Mouse (Mus musculus) cerebellum, adult 8-10 months (tissue): ENCODE data around the gene Egln1.

Source experiments
- DNase-seq: peaks from one replicate; pipeline ENCODE4 v3.0.0; 2022

The Egln1 gene

DNA sequence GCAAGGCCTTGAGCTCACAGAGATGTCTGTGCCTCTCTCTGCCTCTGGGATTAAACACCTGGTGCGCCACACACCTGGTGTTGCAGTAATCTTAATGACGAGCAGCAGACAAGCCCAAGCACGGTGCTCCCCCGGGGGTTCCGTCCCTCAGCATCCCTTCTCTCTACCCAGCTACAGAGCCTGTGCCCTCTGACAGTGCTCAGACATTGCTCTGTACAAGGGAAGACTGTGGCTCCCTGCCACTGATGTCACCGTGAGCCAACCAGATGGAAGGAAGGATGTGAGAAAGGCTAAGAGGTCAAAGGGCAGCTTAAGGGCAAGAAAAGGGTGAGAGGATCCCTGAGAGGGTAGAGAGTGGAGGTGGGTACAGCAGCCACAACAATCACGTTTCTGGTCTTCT lies 4.7 kb downstream of the Egln1 start:
- DNase-seq, result no peak

DNA sequence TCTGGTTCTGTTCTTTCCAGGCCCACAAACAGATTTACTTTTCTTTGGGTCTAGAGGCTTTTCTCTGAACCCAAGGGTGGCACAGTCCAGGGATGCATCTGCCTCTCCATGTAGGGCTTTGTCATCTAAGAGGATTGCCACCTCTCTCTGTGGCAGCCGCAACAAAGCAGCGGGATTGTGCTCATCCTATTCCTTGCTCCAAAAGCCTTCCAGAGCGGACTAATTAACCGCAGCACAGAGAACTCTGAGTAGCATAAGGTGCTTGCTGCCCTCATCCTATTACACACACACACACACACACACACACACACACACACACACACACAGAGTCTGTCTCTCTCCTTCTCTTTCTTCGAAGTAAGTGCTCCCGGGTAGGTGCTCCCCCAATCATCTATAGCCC lies 5.3 kb downstream of the Egln1 start:
- no peak for DNase-seq

DNA sequence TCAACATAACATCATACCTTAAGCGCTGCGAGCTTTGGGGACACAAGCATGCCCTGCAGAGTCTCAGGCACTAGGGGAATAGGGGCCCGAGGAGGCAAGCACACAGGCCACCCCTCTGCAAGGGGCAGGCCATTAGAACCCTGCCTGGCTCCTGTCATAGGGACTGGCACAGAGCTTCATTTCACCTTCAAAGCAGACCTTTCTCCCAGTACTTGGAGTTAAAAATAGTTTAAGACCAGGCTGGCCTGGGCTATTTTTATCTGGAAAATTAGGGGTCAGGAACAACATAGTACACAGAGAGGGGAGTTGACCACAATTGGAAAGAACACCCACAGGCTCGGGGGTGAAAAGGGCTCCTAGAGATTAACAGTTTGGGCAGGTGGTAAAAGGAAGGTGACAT lies 11.8 kb downstream of the Egln1 start:
- no peak for DNase-seq

DNA sequence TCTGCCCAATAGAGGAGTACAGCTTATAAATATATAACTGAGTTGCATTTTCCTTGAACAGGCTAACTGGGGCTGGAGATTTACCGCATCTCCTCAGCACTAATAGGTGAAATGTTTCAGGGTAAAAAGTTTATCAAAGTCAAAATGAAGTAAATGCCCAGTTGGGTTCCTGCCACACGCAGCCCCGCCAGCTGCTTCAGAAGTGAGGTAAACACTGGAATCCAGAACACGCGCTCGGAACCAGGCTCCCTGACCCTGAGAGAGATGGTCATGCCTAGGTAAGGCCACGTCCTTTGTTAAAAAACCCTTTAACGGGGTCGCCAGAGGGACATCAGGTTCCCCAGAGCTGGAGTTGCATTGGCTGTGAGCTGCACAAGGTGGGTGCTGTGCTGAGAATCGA lies 12.4 kb downstream of the Egln1 start:
- no peak for DNase-seq

DNA sequence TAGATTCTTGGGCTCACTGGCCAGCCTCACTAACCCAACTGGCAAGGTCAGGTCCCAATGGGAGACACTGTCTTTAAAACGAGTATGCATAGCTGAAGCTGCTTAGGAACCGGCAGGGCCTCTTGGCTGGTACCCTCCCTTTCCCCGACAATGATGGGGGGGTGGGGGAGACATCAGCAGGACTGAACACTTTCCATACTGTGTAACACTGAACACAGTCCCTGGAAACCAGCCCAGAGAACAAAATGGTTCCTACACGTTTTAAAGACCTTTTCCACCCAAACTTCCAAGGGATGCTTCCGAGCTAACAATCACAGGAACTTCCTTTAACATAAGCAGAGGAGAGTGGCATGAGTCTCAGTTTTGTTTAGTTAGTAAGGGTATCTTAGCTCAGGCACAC lies 14.0 kb downstream of the Egln1 start:
- DNase-seq, result no peak

DNA sequence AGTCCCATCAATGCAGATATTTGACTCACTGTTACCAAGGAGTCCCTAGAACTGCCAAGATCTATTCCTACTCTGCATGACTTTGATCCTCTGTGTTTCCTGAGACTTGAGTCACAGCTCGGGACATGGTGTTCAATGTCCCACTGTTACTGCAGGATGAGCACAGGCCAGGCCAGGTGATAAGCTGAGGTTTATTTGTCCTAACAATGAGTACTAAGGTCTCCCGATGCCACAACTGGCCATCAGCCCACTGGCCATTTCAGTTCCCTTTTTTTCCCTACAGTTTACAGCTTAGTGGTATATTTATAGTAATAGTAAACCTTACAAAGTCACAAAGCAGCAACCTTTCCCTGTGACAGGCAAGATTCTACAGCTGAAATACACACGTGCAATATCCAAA lies 16.7 kb downstream of the Egln1 start:
- DNase-seq, result no peak

DNA sequence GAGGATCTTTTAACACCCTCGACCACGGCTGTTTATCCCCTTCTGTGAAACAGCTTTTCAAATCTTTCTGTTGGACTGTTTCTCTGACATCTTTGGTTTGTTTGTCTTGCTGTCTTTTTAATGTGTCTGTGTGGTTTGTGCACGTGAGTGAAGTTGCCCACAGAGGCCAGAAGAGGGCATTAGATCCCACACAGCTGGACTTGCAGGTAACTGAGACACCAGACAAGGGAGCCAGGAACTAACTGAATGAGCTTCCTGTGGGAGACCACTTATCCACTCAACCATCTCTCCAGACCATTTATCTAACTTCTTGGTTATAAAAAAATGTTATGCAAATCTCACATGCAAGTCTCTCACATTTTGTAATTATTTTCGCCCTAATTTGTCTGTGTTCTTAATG lies 18.5 kb downstream of the Egln1 start:
- DNase-seq, result no peak

DNA sequence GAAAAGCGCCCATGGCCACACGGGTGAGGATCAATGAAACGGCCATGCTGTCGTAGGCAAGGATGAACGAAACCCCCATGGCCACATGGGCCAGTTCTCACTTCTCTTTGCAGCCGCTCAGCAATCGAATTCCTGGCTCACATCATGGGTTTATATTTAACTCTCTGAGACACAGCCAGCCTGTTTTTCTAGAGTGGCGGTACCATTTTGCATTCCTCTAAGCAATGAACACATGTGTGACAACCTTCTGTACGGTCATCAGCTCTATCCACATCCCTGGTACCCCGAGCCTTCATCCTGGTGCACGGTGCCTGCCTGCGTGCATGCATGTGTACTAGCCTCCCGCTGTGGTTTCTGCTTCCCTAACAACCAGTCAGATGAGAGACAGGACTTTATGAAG lies 19.0 kb downstream of the Egln1 start:
- no peak for DNase-seq

DNA sequence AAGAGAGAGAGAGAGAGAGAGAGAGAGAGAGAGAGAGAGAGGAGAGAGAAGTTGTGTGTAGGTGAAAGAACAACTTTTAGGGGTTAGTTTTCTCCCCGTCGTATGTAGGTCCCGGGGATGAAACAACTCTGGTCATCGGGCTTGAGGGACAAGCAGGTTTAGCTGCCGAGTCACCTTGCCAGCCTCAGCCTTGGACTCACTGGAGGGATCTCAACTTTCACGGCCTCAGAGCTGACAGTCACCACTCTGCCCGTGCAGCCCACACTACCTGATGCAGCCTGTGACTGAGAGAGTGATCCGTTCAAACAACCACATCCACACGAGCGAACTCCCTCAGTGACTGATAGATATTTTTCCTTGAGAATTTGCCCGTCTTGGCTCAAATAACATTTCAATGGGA lies 20.1 kb downstream of the Egln1 start:
- no peak for DNase-seq

DNA sequence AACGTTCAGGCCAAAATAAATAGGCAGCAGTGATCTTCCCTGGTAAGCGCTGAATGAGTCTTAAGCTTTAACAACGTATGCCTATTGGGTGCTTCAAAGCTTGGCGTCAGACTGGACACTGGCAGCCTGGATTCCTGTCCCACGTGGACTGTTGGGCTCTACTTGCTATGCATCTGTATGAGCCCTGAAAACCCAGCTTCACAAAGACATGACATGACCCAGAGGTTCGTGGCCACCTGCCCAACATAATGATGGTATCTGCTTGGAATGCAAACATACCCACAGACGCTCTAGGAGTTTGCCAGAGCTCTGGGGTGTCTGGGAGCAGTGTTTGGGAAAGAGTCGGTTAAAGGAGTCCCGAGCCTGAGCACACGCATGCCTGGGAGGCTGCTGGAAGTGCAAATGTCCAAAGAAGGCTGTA lies 22.8 kb downstream of the Egln1 start:
- DNase-seq, result no peak

DNA sequence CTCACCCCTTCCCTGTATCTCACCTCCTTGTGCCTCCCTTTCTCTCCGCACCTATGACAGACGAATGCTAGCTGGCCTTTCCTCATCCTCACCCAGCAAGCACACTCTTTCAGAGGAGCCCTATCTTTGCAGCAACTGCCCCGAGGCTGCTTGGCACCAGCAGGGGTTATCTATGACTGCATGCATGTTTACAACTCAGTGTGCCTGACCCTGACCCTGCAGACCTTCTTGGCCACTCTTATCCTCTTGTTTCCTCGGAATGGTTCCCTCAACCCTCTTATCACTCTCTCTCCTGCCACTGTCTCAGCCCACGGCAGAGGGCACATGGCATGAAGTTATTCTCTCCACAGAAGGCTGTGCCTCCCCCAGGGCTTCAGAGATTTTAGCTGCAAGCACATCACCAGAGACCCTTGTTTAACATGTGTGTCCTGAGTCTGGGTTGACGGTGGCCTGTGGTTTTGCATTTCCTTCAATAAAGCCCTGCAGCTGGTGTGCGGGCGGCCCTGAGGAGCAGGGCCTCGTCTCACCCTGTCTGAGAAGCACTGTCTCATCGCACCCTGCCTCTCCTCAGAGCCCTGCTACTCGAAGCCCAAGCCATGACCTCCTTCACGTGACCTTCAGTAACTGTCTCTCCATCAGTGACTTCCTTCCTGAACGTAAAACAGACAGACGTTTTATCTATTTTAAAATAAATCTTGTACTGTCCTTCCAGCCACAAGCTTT lies 23.4 kb downstream of the Egln1 start:
- DNase-seq, result no peak

DNA sequence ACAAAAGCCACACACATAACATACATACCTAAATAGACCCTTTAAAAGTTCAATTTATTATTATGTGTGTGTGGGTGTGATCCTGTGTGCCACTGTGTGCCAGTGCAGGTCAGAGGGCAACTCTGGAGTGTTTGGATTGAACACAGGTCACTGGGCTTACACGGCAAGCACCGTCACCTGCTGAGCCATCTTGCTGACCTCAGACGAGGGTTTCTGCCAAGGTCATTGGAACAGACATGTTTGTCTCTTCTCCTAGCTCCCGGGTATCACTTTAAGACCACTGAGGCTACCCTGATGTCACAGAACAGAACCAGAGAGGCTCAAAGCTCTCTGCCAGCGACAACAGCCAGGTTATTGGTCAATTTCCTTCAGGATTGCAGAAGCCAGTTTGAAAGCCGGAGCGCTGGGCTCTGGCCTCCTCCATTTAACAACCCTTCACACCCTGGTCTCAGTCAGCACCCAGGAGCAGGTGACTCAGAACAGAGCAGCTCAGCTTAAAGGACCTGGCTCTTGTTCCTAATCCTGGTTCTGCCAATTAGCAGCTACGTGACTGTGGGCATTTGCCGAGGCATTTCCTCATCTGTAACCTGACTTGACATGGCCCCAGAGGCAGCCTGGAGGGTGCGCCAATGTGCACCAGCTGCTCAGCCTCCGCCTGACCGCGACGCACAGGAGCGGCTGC lies 25.0 kb downstream of the Egln1 start:
- DNase-seq, result no peak

DNA sequence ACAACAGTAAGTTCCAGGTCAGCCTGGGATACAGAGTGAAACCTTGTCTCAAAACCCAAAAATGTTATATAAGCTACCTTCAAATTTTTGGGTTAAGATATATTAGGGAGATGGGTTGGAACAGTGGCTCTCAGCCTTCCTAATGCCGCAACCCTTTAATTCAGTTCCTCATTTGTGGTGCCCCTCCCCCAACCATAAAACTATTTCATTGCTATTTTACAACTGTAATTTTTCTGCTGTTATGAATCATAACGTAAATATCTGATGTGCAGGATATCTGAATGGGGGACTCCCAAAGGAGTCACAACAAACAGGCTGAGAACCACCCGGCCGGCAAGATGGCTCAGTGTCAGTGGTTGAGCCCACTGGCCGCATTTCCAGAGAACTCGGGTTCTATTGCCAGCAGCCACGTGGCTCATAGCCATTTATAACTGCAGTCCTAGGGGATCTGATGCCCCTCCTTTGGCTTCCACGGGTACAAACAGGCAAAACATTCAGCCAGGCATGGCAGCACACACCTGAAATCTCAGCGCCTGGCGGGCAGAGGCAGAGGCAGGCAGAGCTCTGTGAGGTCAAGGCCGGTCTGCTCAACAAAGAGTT lies 26.5 kb downstream of the Egln1 start:
- DNase-seq, result no peak

DNA sequence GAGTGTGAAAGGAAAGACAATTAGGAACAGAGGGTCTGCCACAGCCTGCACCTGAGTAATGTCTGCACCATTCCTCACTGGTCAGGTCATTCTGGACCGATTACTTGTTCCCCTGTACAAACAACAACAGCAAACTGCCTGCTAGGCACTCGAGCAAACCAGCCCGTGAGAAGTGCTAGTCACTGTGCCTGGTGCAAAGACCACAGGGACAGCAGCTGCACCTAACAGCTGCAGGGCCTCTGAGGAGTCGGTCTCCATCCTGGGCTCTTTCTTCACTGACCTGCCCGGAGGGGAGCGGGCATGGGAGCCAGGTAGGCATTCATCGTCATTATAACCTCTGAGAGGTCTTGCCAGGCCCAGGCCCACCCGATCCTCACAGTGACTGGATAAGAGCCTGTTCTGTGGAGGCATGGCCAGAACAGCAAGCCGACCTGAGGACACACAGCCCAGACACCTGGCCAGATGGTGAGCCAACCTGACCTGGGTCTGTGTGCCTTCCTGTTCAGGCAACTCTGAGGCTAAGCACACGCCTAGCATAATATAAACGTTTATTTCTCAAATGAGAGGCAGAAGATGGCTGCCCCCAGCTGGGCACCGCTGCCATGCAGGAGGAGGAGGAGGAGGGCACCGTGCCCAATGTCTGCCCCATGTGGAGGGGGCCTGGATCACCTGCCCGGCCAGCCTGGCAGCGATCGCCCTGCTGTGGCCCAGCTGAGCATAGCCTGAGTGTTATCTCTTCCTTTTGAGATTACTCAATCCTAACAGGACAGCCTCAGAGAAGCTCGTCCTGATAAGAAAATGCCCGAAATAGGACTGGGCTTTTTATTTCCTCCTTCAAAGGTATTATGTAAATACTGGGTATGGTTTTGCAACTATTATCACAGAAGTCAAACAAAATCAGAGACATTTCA lies 27.5 kb downstream of the Egln1 start:
- DNase-seq, result no peak

DNA sequence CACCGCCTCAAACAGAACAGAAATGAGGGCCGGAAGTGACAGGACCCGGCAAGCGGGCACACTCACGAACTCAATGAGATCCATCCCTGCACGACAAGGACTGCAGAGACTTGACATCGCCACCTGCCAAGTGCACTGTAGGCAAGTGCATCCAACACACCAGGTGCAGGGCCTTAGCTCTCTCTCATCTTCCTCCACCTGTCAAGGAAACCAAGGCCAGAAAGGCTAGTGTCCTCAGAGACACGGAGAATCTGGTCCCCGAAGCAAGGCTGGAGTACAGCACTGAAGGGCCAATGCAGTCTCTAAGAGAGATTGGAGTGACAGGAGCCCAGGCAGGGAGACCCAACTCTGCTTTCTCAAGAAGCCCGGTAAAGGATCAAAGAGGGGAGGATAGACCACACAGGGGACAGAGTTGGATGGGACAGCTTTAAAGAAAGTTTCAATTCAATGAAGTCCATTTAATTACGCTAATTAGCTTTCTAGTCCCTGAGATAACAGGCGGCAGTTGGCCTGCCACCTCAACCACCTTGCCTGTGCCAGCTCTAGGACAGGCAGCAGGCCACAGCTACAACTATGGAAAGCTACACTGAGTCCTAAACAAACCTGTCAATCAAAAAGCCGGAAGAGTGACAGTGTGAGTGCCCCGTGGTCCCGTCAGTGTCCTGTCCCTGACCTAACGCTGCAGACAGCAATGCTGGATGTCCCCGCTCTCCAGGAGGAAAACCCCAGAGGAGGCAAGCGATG lies 31.2 kb downstream of the Egln1 start:
- DNase-seq, result peak; percentile 37

DNA sequence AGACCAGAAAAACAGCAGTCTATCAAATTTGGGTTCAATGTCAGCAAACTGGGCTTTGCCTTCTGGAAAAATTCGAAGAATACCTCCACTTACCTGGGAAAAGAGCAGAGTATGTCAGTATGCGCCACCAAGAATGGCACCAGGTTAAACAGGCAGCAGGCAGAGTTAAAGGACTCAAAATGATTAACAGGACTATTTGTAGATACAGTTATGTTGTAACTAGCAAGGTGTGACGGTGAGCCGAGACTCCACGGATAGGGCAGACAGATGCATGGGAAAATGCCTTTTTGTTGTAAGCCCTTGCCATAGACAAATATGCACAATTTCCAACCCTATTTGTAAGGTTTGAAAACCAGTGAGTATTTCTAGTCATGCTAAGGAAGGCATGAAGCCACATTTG lies 35.1 kb downstream of the Egln1 start:
- no peak for DNase-seq

DNA sequence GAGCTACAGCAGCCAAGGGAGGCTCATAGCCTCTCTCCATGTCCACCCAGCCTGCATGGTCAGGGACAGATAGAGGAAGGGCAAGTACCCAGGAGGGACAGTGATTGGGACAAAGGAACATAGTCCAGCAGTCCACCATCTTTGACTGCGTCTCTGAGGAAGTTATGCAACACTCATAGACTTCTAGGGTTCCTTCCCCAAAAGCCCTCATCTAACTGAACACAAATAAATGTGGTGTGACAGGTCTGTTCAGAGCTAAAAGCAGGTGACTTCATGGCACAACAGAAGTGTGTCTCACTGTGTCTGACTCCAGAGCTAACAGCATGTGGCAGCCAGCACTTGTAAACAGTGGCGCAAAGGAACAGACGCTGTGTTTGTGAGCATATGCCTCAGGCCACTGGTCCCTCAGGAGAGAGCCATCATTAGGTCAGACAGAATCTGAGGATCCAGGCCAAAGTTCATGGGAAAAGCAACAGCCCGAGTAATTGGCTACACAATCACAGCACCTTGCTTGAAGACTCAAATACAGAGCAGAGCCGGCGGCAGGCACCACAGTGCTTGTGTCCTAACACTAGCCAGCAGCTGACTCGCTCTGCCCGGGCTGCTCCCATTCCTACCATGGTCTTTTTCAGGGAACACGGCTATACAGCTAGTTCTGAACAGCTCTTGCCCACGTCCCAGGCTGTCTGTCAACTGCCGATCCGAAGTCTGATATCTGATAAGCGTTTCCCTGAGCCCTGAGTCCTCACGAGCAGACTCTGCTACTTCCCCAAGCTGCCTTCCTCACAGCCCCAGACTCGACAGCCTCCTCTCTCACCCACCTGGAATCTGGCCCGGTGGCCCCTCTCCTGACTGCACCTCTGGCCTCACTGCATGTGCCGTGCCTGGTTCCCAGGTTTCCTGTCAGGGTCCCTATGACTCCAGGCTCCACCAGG lies 36.9 kb downstream of the Egln1 start:
- no peak for DNase-seq

DNA sequence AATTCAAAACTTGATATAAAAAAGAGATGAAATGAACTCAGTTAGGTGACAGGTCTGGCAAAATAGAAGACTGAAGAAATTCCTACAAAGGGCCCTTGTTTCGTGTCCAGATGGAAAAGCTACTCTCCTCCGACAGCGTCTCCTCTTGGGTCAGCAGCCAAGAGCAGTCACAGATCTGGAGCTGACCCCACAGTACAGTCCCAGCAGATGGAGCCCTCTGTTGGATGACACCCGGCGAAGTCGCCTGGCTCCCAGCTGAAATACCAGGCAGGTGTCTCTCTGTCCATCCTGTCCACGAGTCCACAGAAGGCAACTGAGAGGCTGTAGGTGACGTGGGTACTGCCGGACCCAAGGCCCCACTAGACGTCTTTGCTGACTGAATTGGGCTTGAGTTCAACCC lies 38.8 kb downstream of the Egln1 start:
- peak; percentile 81 for DNase-seq

DNA sequence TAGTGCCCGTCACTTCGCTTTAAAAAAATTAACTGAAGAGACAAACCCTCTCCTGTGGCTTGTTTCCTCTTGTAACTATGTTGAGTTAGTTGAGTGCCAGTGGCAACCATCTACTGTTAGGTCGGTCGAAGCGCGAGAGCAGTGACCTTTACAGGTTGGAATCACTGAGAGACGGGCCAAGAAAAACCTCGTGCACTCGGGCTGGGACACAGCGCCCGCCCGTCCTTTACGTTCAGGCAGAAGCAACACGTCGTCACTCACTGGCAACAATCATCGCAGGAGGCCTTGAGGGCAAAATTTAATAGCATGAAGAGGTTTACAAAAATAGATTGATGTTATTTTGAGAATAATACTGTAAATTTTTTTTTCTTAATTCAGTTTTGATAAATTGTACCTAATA lies 39.2 kb downstream of the Egln1 start:
- no peak for DNase-seq

DNA sequence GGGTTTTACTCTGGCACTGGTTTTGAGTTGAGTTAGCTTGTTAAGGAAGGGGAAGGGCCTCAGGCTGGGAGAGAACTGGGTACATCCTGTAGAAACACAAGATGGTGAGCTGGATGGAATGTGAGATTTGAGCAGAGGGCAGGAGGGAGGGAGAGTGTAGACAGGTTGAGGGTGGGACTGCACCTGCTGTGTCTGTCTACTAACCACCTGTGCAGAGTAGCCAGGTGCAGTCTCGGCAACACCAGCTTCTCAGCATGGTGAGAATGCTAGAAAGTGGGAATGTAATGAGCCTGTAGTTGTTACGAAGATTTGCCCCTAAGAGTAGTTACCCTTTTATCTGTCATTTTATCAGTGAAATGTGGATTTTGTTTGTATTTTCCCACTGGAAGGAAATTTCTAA lies 43.6 kb downstream of the Egln1 start:
- no peak for DNase-seq

DNA sequence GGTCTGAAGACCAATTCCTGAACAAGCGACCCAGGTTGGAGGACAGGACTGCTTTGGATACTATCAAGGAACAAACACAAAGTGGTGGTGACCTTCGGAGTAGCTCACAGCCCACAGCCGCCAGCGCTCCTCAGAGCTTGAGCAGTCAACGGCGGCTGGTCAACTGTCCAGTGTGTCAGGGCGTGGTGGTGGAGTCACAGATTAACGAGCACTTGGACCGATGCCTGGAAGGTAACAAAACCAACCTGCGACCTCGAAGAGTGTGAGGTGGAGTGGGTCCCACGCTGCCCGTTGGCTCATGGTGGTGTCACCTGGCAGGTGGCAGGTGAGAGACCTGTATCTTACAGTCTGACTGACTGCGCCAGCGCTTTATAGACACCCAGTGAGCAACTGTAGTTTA lies 45.9 kb downstream of the Egln1 start:
- no peak for DNase-seq
